In genomic region chr6:47318705-47319104, GRCm38 (mm10) we compare ENCODE assay signal across 9 mouse cellular contexts.
A peak's percentile ranks its signal among the peaks of the same experiment; 100 is the strongest.
DNase-seq lines count a peak whose midpoint lies in the region; ATAC-seq and TF ChIP-seq lines count a peak whose summit lies in the region.
"Had no signal": no experiment of that assay in that cellular context is flagged by ENCODE, and none has a peak within 500 bp of the region (broad histone marks: within the 10 kb centered on the region; RNA-seq: fewer than 3 reads in every experiment).

No protein-coding gene starts in this region.

- no peaks in the 10 kb centered on the region for H3K27me3 ChIP-seq in cerebellum, adult 2 months (ENCODE audit: control insufficient read depth, insufficient read depth, low read length)
- H3K27me3 ChIP-seq in midbrain, embryonic 10.5 days (ENCODE audit: low read depth, poor library complexity, severe bottlenecking) = no peaks in the 10 kb centered on the region
- no peaks in the 10 kb centered on the region for H3K27me3 ChIP-seq in stomach, postnatal 0 days (ENCODE audit: control insufficient read depth, insufficient read depth, low read length)
- H3K27me3 ChIP-seq: megakaryocyte, embryonic 14.5 days had no signal

- peaks cover 3% of the 10 kb centered on the region; the same call in 1 of the 2 replicates for H3K4me1 ChIP-seq in cerebellum, adult 2 months (ENCODE audit: control insufficient read depth, insufficient read depth, low read length)
- H3K4me1 ChIP-seq in midbrain, embryonic 10.5 days = peaks cover 27% of the 10 kb centered on the region
- H3K4me1 ChIP-seq in stomach, postnatal 0 days (replicated peaks; ENCODE audit: control insufficient read depth, insufficient read depth) = no peaks in the 10 kb centered on the region

- peak; percentile 21 to 29 for DNase-seq in cerebellum, adult 2 months
- no peak for DNase-seq in cerebellum, adult 11-12 months
- peak; percentile 64 for DNase-seq in embryo, embryonic 11 days
- DNase-seq in heart, postnatal 10 days = peak; percentile 20 to 34
- DNase-seq in layer of hippocampus, postnatal 10 days (ENCODE audit: low spot score in 2 of 2) = peak; percentile 27 to 28
- peak; percentile 41 for DNase-seq in midbrain, embryonic 10.5 days (ENCODE audit: low spot score)
- DNase-seq in stomach, postnatal 0 days (ENCODE audit: low spot score) = no peak
- no peak for DNase-seq in c-Kit-positive CD71-positive TER-119-positive erythroid progenitor cells, embryonic 14.5 days (ENCODE audit: low spot score)

- H3K4me2 ChIP-seq in stomach, postnatal 0 days (replicated peaks; ENCODE audit: low read depth) = peak overlapping the region; percentile 31; the same call in 1 of the 2 replicates

- peak overlapping the region; percentile 43 for H3K4me3 ChIP-seq in cerebellum, adult 2 months (replicated peaks; ENCODE audit: insufficient read depth, low read depth, low read length)
- H3K4me3 ChIP-seq in midbrain, embryonic 10.5 days = peak overlapping the region; percentile 27; the same call in 1 of the 2 replicates
- H3K4me3 ChIP-seq in stomach, postnatal 0 days (ENCODE audit: low read depth, low read length) = no peak overlapping the region
- H3K4me3 ChIP-seq: megakaryocyte, embryonic 14.5 days had no signal

- no peak for ATAC-seq in stomach, postnatal 0 days (ENCODE audit: low FRiP score, low TSS enrichment)

- H3K9me3 ChIP-seq in midbrain, embryonic 10.5 days (replicated peaks) = no peaks in the 10 kb centered on the region
- H3K9me3 ChIP-seq in stomach, postnatal 0 days (ENCODE audit: control insufficient read depth, low read length) = no peaks in the 10 kb centered on the region
- H3K9me3 ChIP-seq: megakaryocyte, embryonic 14.5 days had no signal

- H3K27ac ChIP-seq in cerebellum, adult 2 months (ENCODE audit: insufficient read depth, low read length) = no peak overlapping the region
- peak overlapping the region; percentile 73 for H3K27ac ChIP-seq in midbrain, embryonic 10.5 days (replicated peaks)
- no peak overlapping the region; the same call in 1 of the 2 replicates for H3K27ac ChIP-seq in stomach, postnatal 0 days (replicated peaks)

- no peak overlapping the region for H3K9ac ChIP-seq in stomach, postnatal 0 days (ENCODE audit: low read length)

- no peaks in the 10 kb centered on the region for H3K36me3 ChIP-seq in midbrain, embryonic 10.5 days
- no peaks in the 10 kb centered on the region for H3K36me3 ChIP-seq in stomach, postnatal 0 days (ENCODE audit: control insufficient read depth, insufficient read depth, low read length)

- intact Hi-C loops in heart, postnatal 10 days (cut with DNase I) = loop anchor here (5.0 to 10.0 kb wide), 3 partner anchors 74 to 196 kb away; partner anchors contain the start of gene Cul1

- no peak for TF ChIP-seq POLR2A in cerebellum, adult 2 months (IDR thresholded peaks at IDR 0.05; ENCODE audit: borderline replicate concordance, insufficient read depth, low read length)

- 4% methylated on average over 6 of the region's 6 CpGs for WGBS in cerebellum, adult 2 months
- 14% methylated on average over 6 of the region's 6 CpGs for WGBS in midbrain, embryonic 10.5 days
- 8% methylated on average over 6 of the region's 6 CpGs for WGBS in stomach, postnatal 0 days

- TF ChIP-seq EP300 in stomach, postnatal 0 days (optimal IDR thresholded peaks at IDR 0.05) = no peak

- TF ChIP-seq CTCF in cerebellum, adult 2 months (IDR thresholded peaks at IDR 0.05; ENCODE audit: borderline replicate concordance, insufficient read depth, low read depth, low read length) = no peak
- no peak for TF ChIP-seq CTCF in stomach, postnatal 0 days (IDR thresholded peaks at IDR 0.05; ENCODE audit: low read depth)

Comparison
In these comparisons a context has a peak if more than half of its experiments do, and no peak if none do; other contexts are left out.
1. DNase-seq: peak in cerebellum, adult 2 months (2 of 2), embryo, embryonic 11 days (single experiment), heart, postnatal 10 days (2 of 2), layer of hippocampus, postnatal 10 days (2 of 2) and midbrain, embryonic 10.5 days (single experiment); none in cerebellum, adult 11-12 months (single experiment), stomach, postnatal 0 days (single experiment) and c-Kit-positive CD71-positive TER-119-positive erythroid progenitor cells, embryonic 14.5 days (single experiment).